Mouse (Mus musculus) liver, postnatal 0 days (tissue): ENCODE data around the gene Ltk. TPM values are rescaled to one million over a fixed set of nuclear protein-coding genes. Genes with fewer than 3 reads are reported as not detected.
A peak's percentile ranks its signal among the peaks of the same experiment; 100 is the strongest.

ENCODE experiments used
- ATAC-seq: fragments of 200-750 bp; cut with Nextera tagmentation; 2 replicates; pipeline ENCODE4 v1.8.0; 2017; ENCODE audit warnings: mild to moderate bottlenecking, moderate library complexity
- DNase-seq: peaks from one replicate; pipeline ENCODE4 v3.0.0-alpha.2; 2016
- H3K27ac ChIP-seq: fragments of 300-500 bp; sonication (generic); 2 replicates; pipeline ENCODE4 v1.5.1; 2014; ENCODE audit warnings: antibody characterized with exemption, moderate library complexity, mild to moderate bottlenecking, low read depth
- H3K27me3 ChIP-seq: fragments of 300-500 bp; sonication (generic); 2 replicates; pipeline ENCODE4 v1.6.1; 2014; ENCODE audit warnings: low read length, control low read depth, mixed read lengths; ENCODE audit not compliant: insufficient read depth
- H3K36me3 ChIP-seq: fragments of 300-500 bp; sonication (generic); replicated peaks from 2 replicates; pipeline ENCODE4 v1.6.1; 2014; ENCODE audit warnings: mild to moderate bottlenecking, control low read depth, low read length, moderate library complexity, mixed read lengths; ENCODE audit not compliant: insufficient read depth
- H3K4me1 ChIP-seq: fragments of 300-500 bp; sonication (generic); 2 replicates; pipeline ENCODE4 v1.6.1; 2014; ENCODE audit warnings: antibody characterized with exemption, mild to moderate bottlenecking, control low read depth; ENCODE audit not compliant: insufficient read depth
- H3K4me2 ChIP-seq: fragments of 300-500 bp; sonication (generic); 2 replicates; pipeline ENCODE4 v1.6.1; 2014; ENCODE audit warnings: low read depth, mild to moderate bottlenecking, low read length, moderate library complexity, mixed read lengths
- H3K4me3 ChIP-seq: fragments of 300-500 bp; sonication (generic); 2 replicates; pipeline ENCODE4 v1.5.1; 2014; ENCODE audit warnings: low read depth, low read length
- H3K9ac ChIP-seq: fragments of 300-500 bp; sonication (generic); replicated peaks from 2 replicates; pipeline ENCODE4 v1.6.1; 2014; ENCODE audit warnings: mild to moderate bottlenecking, moderate library complexity
- H3K9me3 ChIP-seq: fragments of 300-500 bp; sonication (generic); 2 replicates; pipeline ENCODE4 v1.6.1; 2016; ENCODE audit warnings: mild to moderate bottlenecking, control low read depth, low read length, mixed read lengths
- CTCF ChIP-seq: sonication (generic); IDR thresholded peaks from 2 replicates; pipeline ENCODE4 v1.5.1; 2016; ENCODE audit warnings: antibody characterized with exemption, low read depth
- EP300 ChIP-seq: IDR thresholded peaks from 2 replicates; pipeline ENCODE4 v1.6.1; 2016; ENCODE audit warnings: antibody characterized with exemption, low read depth, mild to moderate bottlenecking
- WGBS: fragments of 180-500 bp; shearing (Covaris S2); extraction: QIAGEN DNeasy Blood & Tissue Kit; methylation state at CpG from one replicate; pipeline ENCODE4 v1.1.7; 2014; ENCODE audit not compliant: insufficient replicate concordance; 5-methylcytosine and 5-hydroxymethylcytosine counted together
- polyA plus RNA-seq: library from polyadenylated mRNA; unstranded; fragments of >200 nt; fragmentation: Nextera tagmentation; extraction: Ambion mirVana; gene quantifications from 2 replicates; pipeline ENCODE4 v1.2.1, GENCODE M21; 2015

Ltk gene
- polyA plus RNA-seq, 1 experiment from 2014 or later: 0.16 TPM

DNA sequence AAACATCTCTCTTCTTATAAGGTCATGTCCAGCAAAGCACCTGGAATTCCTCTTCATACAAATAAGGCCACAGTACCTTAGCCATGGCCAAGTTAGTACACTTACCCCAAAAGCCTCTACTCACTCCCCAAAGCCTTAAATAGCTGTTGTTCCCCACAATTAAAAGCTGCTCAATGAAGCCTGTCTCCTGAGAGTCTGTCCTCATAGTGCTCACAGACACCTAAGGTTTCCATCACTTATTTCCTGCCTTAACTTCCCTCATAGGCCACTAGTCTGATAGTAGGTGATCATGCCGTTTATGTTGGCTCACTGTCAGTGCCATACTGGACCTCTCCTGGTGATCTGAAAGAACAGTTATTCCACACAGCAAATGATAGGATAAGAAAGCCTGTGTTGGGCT, 2.0 kb upstream of the Ltk start:
- ATAC-seq (no peak), DNase-seq (no peak)
- Histone ChIP-seq H3K4me3 (no peak overlapping the region), H3K27ac (no peak overlapping the region), H3K27me3 (peaks cover 29% of the 10 kb centered on the region), H3K36me3 (peaks cover 4% of the 10 kb centered on the region; the same call in 1 of the 2 replicates), H3K9ac (no peak overlapping the region), H3K4me2 (no peak overlapping the region), H3K4me1 (peaks cover 10% of the 10 kb centered on the region), H3K9me3 (no peaks in the 10 kb centered on the region)
- 43% methylated on average over 1 of the region's 1 CpGs for WGBS
- TF ChIP-seq EP300 (no peak), CTCF (no peak)

DNA sequence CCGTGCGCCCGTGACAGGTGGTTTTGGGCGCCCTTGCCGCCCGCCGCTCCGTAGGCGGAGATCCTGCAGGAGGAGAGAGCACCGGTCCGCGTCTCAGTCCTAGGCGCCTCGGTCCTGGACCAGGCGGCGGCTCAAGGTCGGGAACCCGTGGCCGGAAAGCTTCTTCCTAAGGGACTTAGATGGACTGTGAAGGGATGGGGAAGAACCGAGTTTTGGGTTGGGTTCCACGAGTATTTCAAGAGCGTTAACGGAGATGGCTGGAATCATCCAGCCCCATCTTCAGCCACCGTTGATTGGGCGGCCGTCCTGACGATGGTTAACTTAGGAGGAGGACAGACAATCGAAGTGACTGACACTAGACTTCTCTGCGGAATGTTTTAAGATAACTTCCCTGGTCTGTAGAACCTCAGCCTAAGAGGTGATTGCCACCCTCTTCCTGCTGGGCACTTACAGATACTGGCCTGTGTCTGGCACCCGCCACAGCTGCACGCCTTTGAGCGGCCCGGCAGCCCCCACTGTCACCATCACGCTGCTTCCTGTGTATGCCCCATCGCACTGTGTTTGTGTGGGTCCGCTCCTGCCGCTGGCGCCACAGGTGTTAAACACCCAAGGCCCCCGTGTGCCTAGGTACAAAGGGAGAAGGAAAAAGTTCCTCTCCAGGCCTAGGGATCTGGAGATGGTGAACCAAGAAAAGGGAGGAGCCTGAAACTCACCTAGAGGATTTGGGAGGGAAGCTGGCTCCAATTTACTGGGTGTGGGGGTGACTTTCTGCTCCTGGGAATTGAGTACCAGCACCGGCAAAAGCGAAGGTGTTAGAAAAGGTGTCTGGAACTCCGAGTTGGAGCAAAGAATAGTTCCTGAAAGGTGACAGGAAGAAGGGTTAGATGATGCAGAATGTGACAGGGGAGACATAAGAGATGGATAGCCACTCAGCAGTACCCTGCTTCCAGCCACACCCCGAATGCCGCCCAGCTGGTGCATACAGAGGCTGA, 1.1 kb downstream of the Ltk start:
- no peaks in the 10 kb centered on the region for H3K9me3 ChIP-seq
- WGBS: 7% methylated on average over 44 of the region's 44 CpGs
- H3K27me3 ChIP-seq: peaks cover 41% of the 10 kb centered on the region
- TF ChIP-seq CTCF (no peak), EP300 (no peak)
- peaks cover 1% of the 10 kb centered on the region; the same call in 1 of the 2 replicates for H3K36me3 ChIP-seq
- peak; percentile 26 for DNase-seq
- peak overlapping the region; percentile 62 for H3K4me3 ChIP-seq
- no peak for ATAC-seq
- peaks cover 10% of the 10 kb centered on the region for H3K4me1 ChIP-seq
- no peak overlapping the region for H3K9ac ChIP-seq
- no peak overlapping the region for H3K27ac ChIP-seq
- H3K4me2 ChIP-seq: peak overlapping the region; percentile 96

DNA sequence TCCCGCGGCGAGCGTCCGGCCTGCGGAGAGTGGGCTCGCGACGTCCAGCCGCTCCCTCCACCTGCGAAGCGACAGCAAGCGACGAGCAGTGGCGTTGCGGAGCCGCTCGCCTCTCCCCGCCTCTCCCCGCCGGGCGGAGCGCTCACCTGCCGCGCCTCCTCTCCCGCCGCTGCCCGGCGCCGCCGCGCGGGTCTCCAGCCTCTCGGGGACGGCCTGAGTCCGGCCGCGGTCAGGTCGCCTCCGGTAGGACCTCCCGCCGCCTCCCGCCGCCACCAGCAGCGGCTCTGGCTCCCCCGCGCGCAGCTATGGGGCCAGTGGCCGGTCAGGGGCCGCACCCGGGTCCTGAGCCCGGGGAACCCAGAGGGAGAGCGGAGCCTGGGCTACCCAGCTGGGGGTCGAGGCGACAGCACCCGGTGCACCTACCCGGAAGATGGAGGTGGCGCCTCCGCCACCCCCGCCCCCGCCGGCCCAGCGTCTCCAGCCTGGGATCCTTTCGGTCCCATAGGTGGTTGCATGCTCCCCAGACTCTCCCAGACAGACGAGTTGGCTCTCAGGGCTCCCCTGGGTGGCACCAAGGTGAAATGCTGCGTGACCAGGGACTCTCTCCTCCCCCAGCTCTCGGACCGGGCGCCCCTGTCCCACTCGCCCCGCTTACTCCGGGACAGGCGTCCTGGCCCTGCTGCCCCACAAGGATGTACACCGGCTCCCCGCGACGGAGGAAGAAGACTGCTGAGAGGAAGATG, 2.0 kb downstream of the Ltk start:
- Histone ChIP-seq H3K9me3 (no peaks in the 10 kb centered on the region), H3K9ac (peak overlapping the region; percentile 55), H3K27me3 (peaks cover 41% of the 10 kb centered on the region), H3K4me3 (peak overlapping the region; percentile 62), H3K4me1 (peaks cover 10% of the 10 kb centered on the region), H3K36me3 (no peaks in the 10 kb centered on the region), H3K27ac (no peak overlapping the region), H3K4me2 (peak overlapping the region; percentile 96)
- 2% methylated on average over 43 of the region's 77 CpGs for WGBS
- DNase-seq (peak; percentile 34), ATAC-seq (peak; percentile 48; the same call in 1 of the 2 replicates)
- TF ChIP-seq CTCF (no peak), EP300 (no peak)

DNA sequence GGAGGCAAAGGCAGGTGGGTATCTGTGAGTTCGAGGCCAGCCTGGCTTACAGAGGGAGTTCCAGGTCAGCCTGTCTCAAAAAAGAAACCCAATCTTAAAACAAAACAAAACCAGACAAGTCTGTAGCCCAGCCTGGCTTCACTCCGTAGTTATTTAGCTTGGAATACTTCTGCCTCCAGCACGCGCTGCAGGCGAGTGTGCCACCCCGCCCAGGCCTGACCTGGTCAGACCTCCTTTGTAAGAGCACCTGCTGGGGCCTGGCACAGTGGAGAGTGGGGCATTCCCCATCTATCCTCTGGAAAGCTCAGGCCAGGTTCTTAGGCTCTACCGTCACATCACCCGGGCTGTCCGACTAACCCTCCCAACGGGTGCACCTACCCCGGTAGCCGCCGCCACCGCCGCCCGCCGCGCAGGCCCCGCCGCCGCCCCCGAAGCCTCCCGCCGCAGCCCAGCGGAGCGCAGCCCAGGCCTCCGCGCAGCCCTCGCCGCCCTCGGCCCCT, 2.6 kb downstream of the Ltk start:
- no peak overlapping the region for H3K27ac ChIP-seq
- H3K4me2 ChIP-seq: peak overlapping the region; percentile 96
- no peaks in the 10 kb centered on the region for H3K36me3 ChIP-seq
- DNase-seq: no peak
- H3K4me1 ChIP-seq: peaks cover 10% of the 10 kb centered on the region
- H3K4me3 ChIP-seq: peak overlapping the region; percentile 62
- H3K27me3 ChIP-seq: peaks cover 41% of the 10 kb centered on the region
- H3K9ac ChIP-seq: peak overlapping the region; percentile 55; the same call in 1 of the 2 replicates
- WGBS: 7% methylated on average over 19 of the region's 31 CpGs
- no peaks in the 10 kb centered on the region for H3K9me3 ChIP-seq
- ATAC-seq: peak; percentile 21; the same call in 1 of the 2 replicates
- TF ChIP-seq CTCF (no peak), EP300 (no peak)

DNA sequence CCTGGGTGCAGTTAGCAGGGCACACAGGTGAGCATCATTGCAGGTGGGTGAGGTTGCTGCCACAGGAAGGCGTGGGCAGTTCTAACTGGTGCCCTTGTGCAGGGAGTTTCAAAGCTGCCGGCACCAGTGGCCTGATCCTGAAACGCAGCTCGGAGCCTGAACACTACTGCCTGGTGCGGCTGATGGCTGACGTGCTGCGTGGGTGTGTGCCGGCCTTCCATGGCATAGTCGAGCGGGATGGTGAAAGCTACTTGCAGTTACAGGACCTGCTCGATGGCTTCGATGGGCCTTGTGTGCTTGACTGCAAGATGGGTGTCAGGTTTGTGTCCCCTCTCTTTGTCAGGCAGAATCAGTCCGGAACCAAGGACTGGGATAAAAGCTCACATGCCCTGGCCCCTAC, 11.0 kb downstream of the Ltk start:
- Histone ChIP-seq H3K4me3 (no peak overlapping the region), H3K9me3 (no peaks in the 10 kb centered on the region), H3K4me1 (peaks cover 10% of the 10 kb centered on the region), H3K36me3 (no peaks in the 10 kb centered on the region), H3K27me3 (peaks cover 9% of the 10 kb centered on the region), H3K27ac (no peak overlapping the region), H3K4me2 (no peak overlapping the region), H3K9ac (no peak overlapping the region)
- WGBS: 79% methylated on average over 13 of the region's 13 CpGs
- DNase-seq (no peak), ATAC-seq (no peak)
- TF ChIP-seq CTCF (no peak), EP300 (no peak)

DNA sequence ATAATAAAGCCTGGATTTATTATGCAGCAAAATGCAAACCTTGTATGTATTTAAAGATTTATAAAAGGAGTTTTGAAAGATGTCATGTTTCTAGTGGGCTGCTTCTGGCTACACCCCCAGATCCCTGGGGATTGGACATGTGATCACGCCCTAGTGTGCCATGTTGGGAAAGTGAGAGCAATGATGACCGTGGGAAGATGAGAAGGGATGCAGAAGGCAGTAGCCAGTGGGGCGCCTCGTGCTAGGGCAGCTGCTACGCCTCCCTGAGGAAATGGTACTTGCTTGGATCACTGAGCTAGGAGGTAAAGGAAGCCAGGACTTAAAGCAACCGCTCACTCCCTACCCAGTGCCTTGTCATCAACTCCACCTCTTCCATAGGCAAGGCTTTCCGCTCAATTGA, 12.7 kb downstream of the Ltk start:
- H3K4me3 ChIP-seq: no peak overlapping the region
- TF ChIP-seq CTCF (no peak), EP300 (no peak)
- H3K36me3 ChIP-seq: no peaks in the 10 kb centered on the region
- H3K4me1 ChIP-seq: peaks cover 25% of the 10 kb centered on the region
- DNase-seq: no peak
- peaks cover 26% of the 10 kb centered on the region for H3K27me3 ChIP-seq
- no peaks in the 10 kb centered on the region for H3K9me3 ChIP-seq
- H3K9ac ChIP-seq: no peak overlapping the region
- H3K4me2 ChIP-seq: no peak overlapping the region
- no peak for ATAC-seq
- WGBS: 74% methylated on average over 7 of the region's 7 CpGs
- H3K27ac ChIP-seq: no peak overlapping the region
